ENCODE assay signal across 25 mouse cellular contexts in the genomic region with DNA sequence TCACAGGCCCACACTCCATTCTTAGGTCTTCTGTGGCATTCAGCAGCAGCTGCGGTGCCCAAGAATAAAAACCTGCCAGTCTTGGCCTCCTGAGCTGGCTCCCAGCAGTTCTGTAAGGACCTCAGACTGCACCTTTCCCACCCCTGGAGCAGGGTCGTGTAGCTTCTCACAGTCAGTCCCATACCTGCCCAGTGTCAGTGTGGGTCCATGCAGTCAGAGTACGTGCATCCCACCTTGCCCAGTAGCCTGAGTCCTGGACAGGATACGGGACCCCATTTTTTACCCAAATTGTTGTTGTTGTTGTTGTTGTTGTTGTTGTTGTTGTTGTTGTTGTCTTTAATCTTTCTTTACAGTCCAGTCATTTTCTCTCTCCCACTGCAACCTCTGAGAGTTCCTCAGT.
"Had no signal": no experiment of that assay in that cellular context is flagged by ENCODE, and none has a peak within 500 bp of the region (broad histone marks: within the 10 kb centered on the region; RNA-seq: fewer than 3 reads in every experiment).

No protein-coding gene starts in this region.

- H3K9me3 ChIP-seq: heart, embryonic 10.5 days; heart, embryonic 12.5 days; hindbrain, embryonic 10.5 days; hindbrain, embryonic 13.5 days; hindbrain, embryonic 15.5 days; intestine, embryonic 15.5 days; limb, embryonic 10.5 days; limb, embryonic 12.5 days had no signal

- H3K36me3 ChIP-seq: heart, embryonic 10.5 days; heart, embryonic 12.5 days; hindbrain, embryonic 10.5 days; hindbrain, embryonic 13.5 days; hindbrain, embryonic 15.5 days; intestine, embryonic 15.5 days; limb, embryonic 10.5 days; limb, embryonic 12.5 days had no signal

- ATAC-seq: inflammation-experienced regulatory T-cells, adult 6 months; intestine, embryonic 15.5 days; intestine, postnatal 0 days had no signal

- H3K9ac ChIP-seq: heart, embryonic 12.5 days; hindbrain, embryonic 13.5 days; hindbrain, embryonic 15.5 days; intestine, embryonic 15.5 days; limb, embryonic 12.5 days had no signal

- H3K27me3 ChIP-seq: heart, embryonic 12.5 days; hindbrain, embryonic 13.5 days; hindbrain, embryonic 15.5 days; intestine, embryonic 15.5 days; limb, embryonic 12.5 days had no signal

- H3K4me3 ChIP-seq: gastrocnemius, adult 2 months; heart, embryonic 10.5 days; heart, embryonic 12.5 days; hindbrain, embryonic 10.5 days; hindbrain, embryonic 13.5 days; hindbrain, embryonic 15.5 days; intestine, embryonic 15.5 days; layer of hippocampus, adult 2 months; left cerebral cortex, adult 2 months; limb, embryonic 10.5 days; limb, embryonic 12.5 days had no signal

- H3K27ac ChIP-seq: gastrocnemius, adult 2 months; heart, embryonic 10.5 days; hindbrain, embryonic 10.5 days; hindbrain, embryonic 13.5 days; hindbrain, embryonic 15.5 days; intestine, embryonic 15.5 days; kidney, postnatal 0 days; layer of hippocampus, adult 2 months; left cerebral cortex, adult 2 months; limb, embryonic 10.5 days; limb, embryonic 12.5 days had no signal

- H3K4me1 ChIP-seq: heart, embryonic 10.5 days; heart, embryonic 12.5 days; hindbrain, embryonic 10.5 days; hindbrain, embryonic 13.5 days; hindbrain, embryonic 15.5 days; intestine, embryonic 15.5 days; limb, embryonic 10.5 days; limb, embryonic 12.5 days had no signal

- H3K4me2 ChIP-seq: heart, embryonic 12.5 days; hindbrain, embryonic 13.5 days; hindbrain, embryonic 15.5 days; intestine, embryonic 15.5 days; limb, embryonic 12.5 days; liver, embryonic 11.5 days had no signal

- DNase-seq: gastrocnemius, adult 2 months; gastrocnemius, postnatal 10 days; gastrocnemius, postnatal 25 days; heart, adult 18-20 months; heart, postnatal 10 days; heart, postnatal 4 days; kidney, adult 18-20 months; kidney, adult 8-10 months; kidney, postnatal 25 days; kidney, postnatal 4 days; liver had no signal
